Mouse (Mus musculus) heart, postnatal 0 days (tissue): ENCODE data around the gene Ranbp10. TPM values are rescaled to one million over a fixed set of nuclear protein-coding genes. Genes with fewer than 3 reads are reported as not detected.
"Not testable (repeated sequence)": the region's sequence is repeated elsewhere in the genome, so short reads cannot be mapped to it uniquely, and the experiment has no call there.

Experiments
- ATAC-seq: fragments of 200-750 bp; cut with Nextera tagmentation; 2 replicates; pipeline ENCODE4 v1.8.0; 2017; ENCODE audit warnings: low read depth, moderate number of reproducible peaks, moderate library complexity; ENCODE audit not compliant: insufficient read depth
- DNase-seq: peaks from one replicate; pipeline ENCODE4 v3.0.0-alpha.2; 2016; ENCODE audit warnings: low spot score
- H3K27ac ChIP-seq: fragments of 300-500 bp; sonication (generic); 2 replicates; pipeline ENCODE4 v1.5.1; 2014; ENCODE audit warnings: low read depth, mild to moderate bottlenecking
- H3K27me3 ChIP-seq: fragments of 300-500 bp; sonication (generic); 2 replicates; pipeline ENCODE4 v1.6.1; 2014; ENCODE audit warnings: low read length, mixed read lengths; ENCODE audit not compliant: control insufficient read depth, insufficient read depth
- H3K36me3 ChIP-seq: fragments of 300-500 bp; sonication (generic); replicated peaks from 2 replicates; pipeline ENCODE4 v1.6.1; 2014; ENCODE audit warnings: low read length, mixed read lengths; ENCODE audit not compliant: control insufficient read depth, insufficient read depth
- H3K4me1 ChIP-seq: fragments of 300-500 bp; sonication (generic); 2 replicates; pipeline ENCODE4 v1.6.1; 2014; ENCODE audit warnings: antibody characterized with exemption; ENCODE audit not compliant: control insufficient read depth, insufficient read depth
- H3K4me2 ChIP-seq: fragments of 300-500 bp; sonication (generic); 2 replicates; pipeline ENCODE4 v1.6.1; 2014; ENCODE audit warnings: low read depth, mild to moderate bottlenecking, low read length, moderate library complexity
- H3K4me3 ChIP-seq: fragments of 300-500 bp; sonication (generic); 2 replicates; pipeline ENCODE4 v1.5.1; 2014; ENCODE audit warnings: low read depth, low read length
- H3K9ac ChIP-seq: fragments of 300-500 bp; sonication (generic); replicated peaks from 2 replicates; pipeline ENCODE4 v1.6.1; 2014; ENCODE audit warnings: low read depth, low read length, mixed read lengths
- H3K9me3 ChIP-seq: fragments of 300-500 bp; sonication (generic); replicated peaks from 2 replicates; pipeline ENCODE4 v1.6.1; 2016; ENCODE audit warnings: low read length; ENCODE audit not compliant: control insufficient read depth
- CTCF ChIP-seq: IDR thresholded peaks from 2 replicates; pipeline ENCODE4 v1.5.1; 2016; ENCODE audit warnings: antibody characterized with exemption, control low read depth, low read depth
- EP300 ChIP-seq: IDR thresholded peaks from 2 replicates; pipeline ENCODE4 v1.6.1; 2016; ENCODE audit warnings: antibody characterized with exemption, low read depth
- WGBS: fragments of 180-500 bp; shearing (Covaris S2); extraction: QIAGEN DNeasy Blood & Tissue Kit; methylation state at CpG from one replicate; pipeline ENCODE4 v1.1.7; 2014; 5-methylcytosine and 5-hydroxymethylcytosine counted together
- polyA plus RNA-seq: library from polyadenylated mRNA; unstranded; fragments of >200 nt; fragmentation: Nextera tagmentation; extraction: Ambion mirVana; gene quantifications from 2 replicates; pipeline ENCODE4 v1.2.1, GENCODE M21; 2015
- total RNA-seq: library from RNA; depleted of rRNA; stranded (reverse); fragments of >200 nt; gene quantifications from 2 replicates; pipeline ENCODE4 v1.2.3, GENCODE M21; 2014; ENCODE audit warnings: low replicate concordance

Gene Ranbp10
- total and polyA plus RNA-seq, 2 experiments from 2014 or later = 6.7 to 8.7 TPM

DNA sequence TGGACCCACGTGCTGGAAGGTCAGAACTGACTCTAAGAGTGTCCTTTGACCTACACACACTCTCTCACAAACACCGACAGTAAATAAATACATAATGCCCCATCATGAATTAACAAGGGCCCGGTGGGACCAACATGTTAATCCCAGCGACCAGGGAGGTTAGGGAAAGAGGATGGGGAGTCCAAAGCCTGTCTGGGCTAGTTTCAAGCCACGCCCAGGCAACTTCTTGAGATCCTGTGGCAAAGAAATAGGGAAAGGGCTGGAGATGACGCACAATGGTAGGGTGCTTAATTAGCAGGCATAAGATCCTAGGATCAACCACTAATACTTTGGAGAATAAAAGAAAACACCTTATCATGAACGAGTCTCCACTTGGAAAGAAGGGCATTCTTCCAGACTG is 23.5 kb upstream of the Ranbp10 start:
- H3K36me3 ChIP-seq = peaks cover 41% of the 10 kb centered on the region
- ATAC-seq (no peak), DNase-seq (no peak)
- H3K27ac ChIP-seq = no peak overlapping the region
- H3K4me2 ChIP-seq = peak overlapping the region; percentile 44
- H3K9me3 ChIP-seq = no peaks in the 10 kb centered on the region
- no peaks in the 10 kb centered on the region for H3K27me3 ChIP-seq
- peaks cover 10% of the 10 kb centered on the region; the same call in 1 of the 2 replicates for H3K4me1 ChIP-seq
- WGBS = 73% methylated on average over 7 of the region's 7 CpGs
- H3K4me3 ChIP-seq = peak overlapping the region; percentile 8; the same call in 1 of the 2 replicates
- 0 out of 2 replicates have a peak overlapping the region, but pooled peaks have one; percentile 17 for H3K9ac ChIP-seq
- no peak for TF ChIP-seq EP300
- TF ChIP-seq CTCF = no peak

GRCm38 (mm10) chr8:105850014-105850413 is 22.9 kb upstream of the Ranbp10 start:
- Histone ChIP-seq H3K4me2 (no peak overlapping the region), H3K27ac (no peak overlapping the region), H3K4me1 (peaks cover 10% of the 10 kb centered on the region; the same call in 1 of the 2 replicates), H3K36me3 (peaks cover 47% of the 10 kb centered on the region), H3K9me3 (no peaks in the 10 kb centered on the region), H3K4me3 (no peak overlapping the region), H3K9ac (no peak overlapping the region), H3K27me3 (no peaks in the 10 kb centered on the region)
- WGBS = 70% methylated on average over 4 of the region's 4 CpGs
- ATAC-seq (no peak), DNase-seq (no peak)
- no peak for TF ChIP-seq EP300
- no peak for TF ChIP-seq CTCF

DNA sequence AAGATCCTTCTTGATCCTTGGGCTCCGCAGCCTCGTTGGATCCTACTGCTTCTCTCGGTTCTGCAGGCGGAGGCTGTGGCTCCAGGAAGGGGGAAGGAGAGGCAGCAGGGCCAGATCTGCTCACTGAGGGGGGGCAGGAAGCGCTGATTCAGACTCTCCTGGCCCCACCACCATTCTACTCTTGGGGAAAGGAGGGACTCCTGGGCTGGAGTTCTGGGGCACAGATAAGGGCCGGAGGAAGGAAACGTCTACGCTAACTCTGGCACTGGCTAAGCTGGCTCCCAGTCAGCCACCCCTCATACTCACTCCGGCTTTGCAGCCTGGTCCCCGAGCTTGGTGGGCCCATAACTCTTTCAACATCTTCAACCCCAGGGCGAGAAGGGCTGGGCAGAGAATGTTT is 19.5 kb upstream of the Ranbp10 start:
- H3K4me1 ChIP-seq = peaks cover 10% of the 10 kb centered on the region; the same call in 1 of the 2 replicates
- no peak for DNase-seq
- peak overlapping the region; percentile 43; the same call in 1 of the 2 replicates for H3K27ac ChIP-seq
- ATAC-seq = peak; percentile 69
- no peak overlapping the region for H3K9ac ChIP-seq
- H3K27me3 ChIP-seq = no peaks in the 10 kb centered on the region
- 75% methylated on average over 11 of the region's 11 CpGs for WGBS
- H3K9me3 ChIP-seq = no peaks in the 10 kb centered on the region
- H3K4me2 ChIP-seq = no peak overlapping the region
- TF ChIP-seq EP300 = no peak
- no peak for TF ChIP-seq CTCF
- no peak overlapping the region for H3K4me3 ChIP-seq
- H3K36me3 ChIP-seq = peaks cover 63% of the 10 kb centered on the region

GRCm38 (mm10) chr8:105839209-105839608 is 12.1 kb upstream of the Ranbp10 start:
- Histone ChIP-seq H3K27me3 (no peaks in the 10 kb centered on the region), H3K36me3 (peaks cover 8% of the 10 kb centered on the region), H3K9ac (no peak overlapping the region), H3K4me3 (no peak overlapping the region), H3K27ac (no peak overlapping the region), H3K4me1 (no peaks in the 10 kb centered on the region), H3K4me2 (no peak overlapping the region), H3K9me3 (no peaks in the 10 kb centered on the region)
- TF ChIP-seq EP300 = no peak
- ATAC-seq (no peak), DNase-seq (no peak)
- 87% methylated on average over 5 of the region's 5 CpGs for WGBS

GRCm38 (mm10) chr8:105836991-105837390 is 9.8 kb upstream of the Ranbp10 start:
- WGBS = 83% methylated on average over 6 of the region's 6 CpGs

GRCm38 (mm10) chr8:105835318-105835717 is 8.2 kb upstream of the Ranbp10 start:
- Histone ChIP-seq H3K27me3 (no peaks in the 10 kb centered on the region), H3K4me2 (no peak overlapping the region), H3K4me3 (no peak overlapping the region), H3K9me3 (no peaks in the 10 kb centered on the region), H3K9ac (no peak overlapping the region), H3K27ac (no peak overlapping the region), H3K4me1 (no peaks in the 10 kb centered on the region), H3K36me3 (no peaks in the 10 kb centered on the region)
- no peak for TF ChIP-seq EP300
- TF ChIP-seq CTCF = peak; percentile 63
- no peak for DNase-seq
- 30% methylated on average over 11 of the region's 11 CpGs for WGBS
- ATAC-seq = peak; percentile 41

More at GRCm38 (mm10) chr8:105836991-105837390, 9.8 kb upstream of the Ranbp10 start:
- TF ChIP-seq EP300 (no peak), CTCF (no peak)
- Histone ChIP-seq H3K4me3 (no peak overlapping the region), H3K4me2 (no peak overlapping the region), H3K9ac (no peak overlapping the region), H3K36me3 (no peaks in the 10 kb centered on the region), H3K27me3 (no peaks in the 10 kb centered on the region), H3K9me3 (no peaks in the 10 kb centered on the region), H3K4me1 (no peaks in the 10 kb centered on the region), H3K27ac (no peak overlapping the region)
- DNase-seq (no peak), ATAC-seq (no peak)

DNA sequence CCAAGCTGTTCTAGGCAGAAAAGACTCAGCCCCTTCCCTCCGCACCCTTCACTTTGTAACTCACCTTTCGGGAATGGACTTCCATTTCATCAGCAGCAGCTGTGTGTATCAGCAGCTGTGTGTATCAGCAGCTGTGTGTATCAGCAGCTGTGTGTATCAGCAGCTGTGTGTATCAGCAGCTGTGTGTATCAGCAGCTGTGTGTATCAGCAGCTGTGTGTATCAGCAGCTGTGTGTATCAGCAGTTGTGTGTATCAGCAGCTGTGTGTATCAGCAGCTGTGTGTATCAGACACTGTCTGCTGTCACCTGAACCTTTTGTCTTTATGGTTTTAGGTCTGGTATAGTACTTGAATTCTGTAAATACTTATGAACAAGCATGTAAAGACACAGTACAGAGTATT is 6.6 kb upstream of the Ranbp10 start:
- ATAC-seq, H3K4me3 ChIP-seq, H3K27ac ChIP-seq, H3K9me3 ChIP-seq, DNase-seq, H3K27me3 ChIP-seq, H3K9ac ChIP-seq, H3K4me1 ChIP-seq, H3K36me3 ChIP-seq, H3K4me2 ChIP-seq: not testable (repeated sequence)
- WGBS = 70% methylated on average over 2 of the region's 2 CpGs
